Mouse (Mus musculus): ENCODE data around the gene C730034F03Rik. TPM values are rescaled to one million over a fixed set of nuclear protein-coding genes. Genes with fewer than 3 reads are reported as not detected.
A peak's percentile ranks its signal among the peaks of the same experiment; 100 is the strongest.

The C730034F03Rik gene
- polyA plus RNA-seq, 1 experiment, result not detected

DNA sequence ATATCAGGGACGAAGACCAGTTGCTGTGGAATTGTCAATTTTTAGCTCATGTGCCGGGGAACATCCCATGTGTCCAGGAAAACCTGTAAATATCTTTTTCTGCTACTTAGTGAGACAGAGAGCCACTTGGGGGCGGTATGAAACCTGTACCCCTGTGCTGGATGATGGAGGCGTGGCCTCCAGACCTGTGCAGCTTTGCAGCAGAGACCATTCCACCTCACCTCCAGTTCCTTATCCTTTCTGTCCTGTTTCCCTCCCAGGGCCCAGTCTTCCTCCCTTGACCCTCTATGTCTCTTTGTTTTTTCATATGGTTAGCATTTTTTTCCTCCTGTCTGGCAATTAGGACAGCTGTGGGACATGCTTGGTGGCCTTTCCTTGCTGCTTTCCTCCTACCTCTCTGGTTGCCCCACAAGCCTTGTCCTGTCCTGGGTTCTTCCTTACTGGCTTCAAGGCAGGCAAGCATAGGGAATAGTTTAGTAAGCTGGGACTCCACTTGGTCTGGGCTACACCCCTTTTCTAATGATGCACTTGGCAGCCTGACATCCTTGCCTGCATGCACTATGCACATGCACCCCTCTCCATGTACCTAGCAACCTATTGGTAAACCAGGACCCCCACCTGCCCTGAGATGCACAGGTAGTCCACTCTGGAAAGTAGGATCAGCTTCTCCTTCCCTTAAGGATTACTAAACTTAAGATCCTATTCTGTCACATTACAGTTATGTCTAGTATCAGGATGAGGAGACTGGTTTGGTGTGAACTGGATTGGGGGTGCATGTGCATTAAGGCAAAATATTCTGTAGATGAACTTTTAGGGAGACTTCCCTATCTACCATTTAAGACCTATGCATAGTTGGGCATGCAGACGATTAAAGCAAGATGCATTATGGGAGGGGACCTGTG, 34.2 kb downstream of the C730034F03Rik start:
- Histone ChIP-seq H3K27ac (ENCODE audit: insufficient read depth, low read depth, low read length) (no peak overlapping the region), H3K4me1 (ENCODE audit: control insufficient read depth, insufficient read depth, low read length) (peaks cover 10% of the 10 kb centered on the region), H3K4me3 (ENCODE audit: insufficient read depth, low read depth, low read length) (no peak overlapping the region)
- WGBS, result 66% methylated on average over 5 of the region's 5 CpGs
- TF ChIP-seq POLR2A (IDR thresholded peaks at IDR 0.05; ENCODE audit: insufficient read depth, low read depth, low read length) (no peak), CTCF (IDR thresholded peaks at IDR 0.05; ENCODE audit: insufficient read depth, low read depth, low read length) (no peak)

- no peak for TF ChIP-seq POLR2A (IDR thresholded peaks at IDR 0.05; ENCODE audit: insufficient read depth, low read depth, low read length)
- no peak for TF ChIP-seq CTCF (IDR thresholded peaks at IDR 0.05; ENCODE audit: insufficient read depth, low read depth, low read length)
- Histone ChIP-seq H3K4me3 (ENCODE audit: insufficient read depth, low read depth, low read length) (no peak overlapping the region), H3K4me1 (ENCODE audit: control insufficient read depth, insufficient read depth, low read length) (no peaks in the 10 kb centered on the region; the same call in 1 of the 2 replicates), H3K27ac (ENCODE audit: insufficient read depth, low read depth, low read length) (no peak overlapping the region)
- 6% methylated on average over 1 of the region's 1 CpGs for WGBS
Measured at GRCm38 (mm10) chr15:89465052-89465451, 35.7 kb downstream of the C730034F03Rik start.

DNA sequence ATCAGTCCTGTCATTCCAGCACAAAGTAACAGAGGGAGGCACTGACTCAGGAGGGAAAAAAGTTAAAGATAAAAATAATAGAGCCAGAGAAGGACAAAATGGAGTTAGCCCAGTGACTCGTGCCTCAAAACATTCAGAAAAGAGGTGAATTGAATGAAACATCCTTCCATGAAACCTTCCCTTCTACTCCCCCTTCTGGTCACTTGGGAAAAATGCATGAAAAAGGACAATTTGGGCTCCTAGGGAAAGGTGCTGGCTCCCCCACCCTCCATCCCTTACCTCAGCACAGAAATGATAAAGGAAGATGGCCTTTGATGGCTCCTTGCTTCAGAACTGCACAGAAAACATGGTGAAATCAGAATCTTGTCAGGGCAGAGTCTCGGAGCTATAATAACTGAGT, 39.2 kb downstream of the C730034F03Rik start:
- Histone ChIP-seq H3K27ac (ENCODE audit: insufficient read depth, low read depth, low read length) (no peak overlapping the region), H3K4me1 (ENCODE audit: control insufficient read depth, insufficient read depth, low read length) (no peaks in the 10 kb centered on the region), H3K4me3 (ENCODE audit: insufficient read depth, low read depth, low read length) (no peak overlapping the region)
- TF ChIP-seq CTCF (IDR thresholded peaks at IDR 0.05; ENCODE audit: insufficient read depth, low read depth, low read length) (no peak), POLR2A (IDR thresholded peaks at IDR 0.05; ENCODE audit: insufficient read depth, low read depth, low read length) (no peak)
- WGBS, result 27% methylated on average over 2 of the region's 2 CpGs

DNA sequence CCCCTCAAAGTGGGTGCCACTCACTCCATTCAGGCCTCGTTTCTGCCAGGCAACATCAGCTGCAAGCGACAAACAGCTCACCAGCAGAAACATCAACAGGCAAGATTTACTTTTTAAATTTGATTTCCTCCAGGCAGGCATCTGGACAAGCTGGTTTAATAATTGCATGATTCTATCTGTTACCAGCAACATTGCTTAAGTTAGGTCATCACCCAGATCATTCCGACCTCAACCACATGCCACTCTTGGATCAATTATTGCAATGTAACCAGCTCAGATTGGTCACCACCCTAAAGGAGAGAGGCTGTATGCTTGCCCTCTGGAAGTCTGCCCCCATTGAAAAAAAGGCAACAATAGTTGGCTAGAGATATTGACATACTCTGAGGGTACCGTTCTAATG, 42.1 kb downstream of the C730034F03Rik start:
- Histone ChIP-seq H3K27ac (ENCODE audit: insufficient read depth, low read depth, low read length) (no peak overlapping the region), H3K4me3 (ENCODE audit: insufficient read depth, low read depth, low read length) (no peak overlapping the region), H3K4me1 (ENCODE audit: control insufficient read depth, insufficient read depth, low read length) (peaks cover 18% of the 10 kb centered on the region)
- 83% methylated on average over 4 of the region's 4 CpGs for WGBS
- TF ChIP-seq CTCF (IDR thresholded peaks at IDR 0.05; ENCODE audit: insufficient read depth, low read depth, low read length), result no peak
- no peak for TF ChIP-seq POLR2A (IDR thresholded peaks at IDR 0.05; ENCODE audit: insufficient read depth, low read depth, low read length)

GRCm38 (mm10) chr15:89473370-89473769, 44.0 kb downstream of the C730034F03Rik start:
- H3K4me1 ChIP-seq (ENCODE audit: control insufficient read depth, insufficient read depth, low read length), result peaks cover 21% of the 10 kb centered on the region
- no peak overlapping the region for H3K4me3 ChIP-seq (ENCODE audit: insufficient read depth, low read depth, low read length)
- 84% methylated on average over 9 of the region's 9 CpGs for WGBS
- TF ChIP-seq CTCF (IDR thresholded peaks at IDR 0.05; ENCODE audit: insufficient read depth, low read depth, low read length), result no peak
- TF ChIP-seq POLR2A (IDR thresholded peaks at IDR 0.05; ENCODE audit: insufficient read depth, low read depth, low read length), result no peak
- no peak overlapping the region for H3K27ac ChIP-seq (ENCODE audit: insufficient read depth, low read depth, low read length)

DNA sequence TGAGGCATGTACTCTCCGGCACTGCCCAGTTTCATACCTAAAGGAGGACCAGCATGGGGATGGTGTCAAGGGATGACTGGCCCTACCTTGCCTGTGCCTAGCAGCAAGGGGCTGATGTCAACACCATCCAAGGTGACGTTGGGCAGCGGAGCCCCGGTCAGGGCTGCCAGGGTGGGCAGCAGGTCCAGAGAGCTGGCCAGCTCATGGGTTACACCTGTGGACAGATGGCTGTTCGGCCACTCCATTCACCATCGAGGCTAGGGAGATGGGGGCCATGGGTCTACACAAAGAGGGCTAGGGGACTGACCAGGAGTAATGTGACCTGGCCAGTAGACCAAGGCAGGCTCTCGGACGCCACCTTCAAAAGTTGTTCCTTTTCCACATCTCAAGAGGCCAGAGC, 44.5 kb downstream of the C730034F03Rik start:
- TF ChIP-seq CTCF (IDR thresholded peaks at IDR 0.05; ENCODE audit: insufficient read depth, low read depth, low read length) (no peak), POLR2A (IDR thresholded peaks at IDR 0.05; ENCODE audit: insufficient read depth, low read depth, low read length) (no peak)

GRCm38 (mm10) chr15:89474596-89475292, 45.4 kb downstream of the C730034F03Rik start:
- 93% methylated on average over 19 of the region's 19 CpGs for WGBS
- Histone ChIP-seq H3K4me3 (ENCODE audit: insufficient read depth, low read depth, low read length) (no peak overlapping the region), H3K4me1 (ENCODE audit: control insufficient read depth, insufficient read depth, low read length) (peaks cover 21% of the 10 kb centered on the region), H3K27ac (ENCODE audit: insufficient read depth, low read depth, low read length) (no peak overlapping the region)
- TF ChIP-seq CTCF (IDR thresholded peaks at IDR 0.05; ENCODE audit: insufficient read depth, low read depth, low read length) (no peak), POLR2A (IDR thresholded peaks at IDR 0.05; ENCODE audit: insufficient read depth, low read depth, low read length) (no peak)

More for the DNA sequence above, 44.5 kb downstream of the C730034F03Rik start:
- WGBS, result 96% methylated on average over 8 of the region's 8 CpGs
- Histone ChIP-seq H3K4me3 (ENCODE audit: insufficient read depth, low read depth, low read length) (no peak overlapping the region), H3K27ac (ENCODE audit: insufficient read depth, low read depth, low read length) (no peak overlapping the region), H3K4me1 (ENCODE audit: control insufficient read depth, insufficient read depth, low read length) (peaks cover 21% of the 10 kb centered on the region)

DNA sequence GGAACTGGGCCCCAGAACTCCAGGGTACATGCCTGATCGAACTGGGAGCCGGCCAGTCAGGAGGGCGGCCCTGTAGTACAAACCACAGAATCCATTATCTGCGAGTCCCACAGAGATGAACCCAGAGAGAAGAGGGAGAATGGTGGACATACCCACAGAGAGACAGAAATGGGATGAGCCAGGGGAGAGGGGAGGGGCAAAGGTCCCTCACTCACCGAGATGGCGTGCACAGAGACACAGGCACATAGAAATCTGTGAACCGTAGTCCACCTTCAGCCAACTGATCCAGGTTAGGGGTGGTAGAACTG, 45.9 kb downstream of the C730034F03Rik start:
- Histone ChIP-seq H3K4me1 (ENCODE audit: control insufficient read depth, insufficient read depth, low read length) (peaks cover 23% of the 10 kb centered on the region), H3K4me3 (ENCODE audit: insufficient read depth, low read depth, low read length) (peak overlapping the region; percentile 51), H3K27ac (ENCODE audit: insufficient read depth, low read depth, low read length) (no peak overlapping the region)
- 98% methylated on average over 7 of the region's 7 CpGs for WGBS
- no peak for TF ChIP-seq CTCF (IDR thresholded peaks at IDR 0.05; ENCODE audit: insufficient read depth, low read depth, low read length)
- TF ChIP-seq POLR2A (IDR thresholded peaks at IDR 0.05; ENCODE audit: insufficient read depth, low read depth, low read length), result no peak

Measured in olfactory bulb, adult 2 months (tissue).